Mouse (Mus musculus): ENCODE data around the gene Exoc3l4. TPM values are rescaled to one million over a fixed set of nuclear protein-coding genes. Genes with fewer than 3 reads are reported as not detected.

Gene Exoc3l4
- polyA plus RNA-seq, 1 experiment from 2014 or later = 2.1 TPM

DNA sequence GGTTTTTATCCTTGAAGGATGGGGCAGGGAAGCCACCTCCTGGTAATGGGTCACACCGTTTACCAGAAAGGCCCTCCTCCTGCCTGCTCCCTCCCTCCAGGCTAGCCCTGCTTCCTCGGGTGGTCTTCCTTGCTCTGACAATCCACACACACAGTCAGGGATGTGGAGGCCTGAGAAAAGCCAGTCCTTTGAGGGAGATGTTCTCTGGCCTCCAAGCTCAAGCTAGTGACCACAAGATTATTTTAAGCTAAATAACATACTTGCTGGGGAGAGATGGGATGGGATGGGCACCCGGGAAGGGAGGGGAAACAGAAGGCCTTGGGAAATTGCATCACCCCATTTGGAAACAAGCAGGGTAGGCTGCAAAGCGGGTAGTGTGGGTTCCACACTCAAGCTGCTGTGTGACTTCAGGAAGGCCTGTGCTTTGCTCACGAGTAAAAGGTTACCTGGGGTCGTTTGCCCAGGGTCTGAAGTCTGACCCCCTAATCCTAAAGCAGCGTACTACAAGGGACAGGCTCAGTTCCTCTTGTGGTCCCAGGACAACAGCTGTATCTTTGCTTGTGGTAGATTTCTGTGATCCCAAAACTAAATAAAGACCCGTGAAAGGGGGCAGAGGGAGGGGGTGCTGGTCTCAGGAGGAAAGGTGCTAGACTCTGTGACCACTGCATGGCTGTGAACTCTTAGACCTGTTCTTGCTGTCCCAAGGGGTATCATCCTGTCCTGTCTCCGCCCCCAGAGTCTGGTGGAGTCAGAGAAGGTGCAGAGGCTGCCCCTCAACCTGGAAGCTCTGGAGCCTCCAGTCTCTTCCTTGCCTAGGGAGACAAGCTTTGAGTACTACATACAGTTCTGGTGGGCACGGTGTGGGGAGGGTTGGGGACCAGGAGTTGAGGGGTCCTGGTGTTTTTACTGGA is 27.4 kb downstream of the Exoc3l4 start:
- H3K27ac ChIP-seq (ENCODE audit: low read length) = no peak overlapping the region
- 23% methylated on average over 10 of the region's 10 CpGs for WGBS
- peaks cover 14% of the 10 kb centered on the region for H3K4me1 ChIP-seq (ENCODE audit: control insufficient read depth, insufficient read depth, low read length)
- H3K9ac ChIP-seq (ENCODE audit: low read depth, low read length) = no peak overlapping the region
- H3K4me3 ChIP-seq (ENCODE audit: low read depth, low read length) = no peak overlapping the region
- no peaks in the 10 kb centered on the region for H3K9me3 ChIP-seq (replicated peaks; ENCODE audit: control insufficient read depth, low read length, poor library complexity, severe bottlenecking)
- no peak for ATAC-seq
- H3K36me3 ChIP-seq (ENCODE audit: control insufficient read depth, insufficient read depth, low read length) = no peaks in the 10 kb centered on the region
- no peak overlapping the region for H3K4me2 ChIP-seq (ENCODE audit: low read length)
- peaks cover 81% of the 10 kb centered on the region for H3K27me3 ChIP-seq (ENCODE audit: control insufficient read depth, insufficient read depth, low read depth, low read length)

DNA sequence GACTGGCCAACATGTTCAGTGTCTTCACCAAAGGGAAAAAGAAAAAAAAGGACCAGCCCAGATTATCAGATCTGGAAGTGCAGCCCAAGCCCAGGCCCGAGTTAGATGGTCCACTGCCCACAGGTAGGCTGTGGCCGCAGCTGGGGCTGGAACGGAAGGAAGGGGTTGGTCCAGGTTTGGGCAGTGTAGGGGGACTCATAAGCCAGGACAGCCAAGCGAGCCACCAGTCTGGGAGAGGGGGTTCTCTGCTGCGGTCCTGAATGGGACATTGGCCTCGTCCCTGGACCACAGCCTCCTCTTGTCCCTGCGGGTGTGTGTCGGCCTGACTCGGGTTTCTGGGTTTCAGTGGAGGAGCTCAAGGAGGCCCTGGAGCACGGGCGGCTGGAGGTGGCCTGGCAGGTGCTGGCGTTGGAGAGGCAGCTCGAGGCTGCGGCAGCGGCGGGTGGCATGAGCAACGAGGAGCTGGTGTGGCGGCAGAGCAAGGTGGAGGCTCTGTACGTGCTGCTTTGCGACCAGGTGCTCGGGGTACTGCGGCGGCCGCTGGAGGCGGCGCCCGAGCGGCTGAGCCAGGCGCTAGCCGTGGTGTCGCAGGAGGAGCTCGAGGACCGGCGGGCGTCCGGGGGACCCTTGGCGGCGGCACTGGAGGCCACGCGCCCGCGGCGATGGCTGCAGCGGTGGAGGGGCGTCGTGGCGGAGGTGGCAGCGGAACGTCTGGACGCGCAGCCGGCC is 28.5 kb downstream of the Exoc3l4 start:
- Histone ChIP-seq H3K9me3 (replicated peaks; ENCODE audit: control insufficient read depth, low read length, poor library complexity, severe bottlenecking) (no peaks in the 10 kb centered on the region), H3K4me1 (ENCODE audit: control insufficient read depth, insufficient read depth, low read length) (peaks cover 14% of the 10 kb centered on the region), H3K27ac (ENCODE audit: low read length) (no peak overlapping the region), H3K36me3 (ENCODE audit: control insufficient read depth, insufficient read depth, low read length) (no peaks in the 10 kb centered on the region), H3K4me3 (ENCODE audit: low read depth, low read length) (peak overlapping the region; percentile 27), H3K4me2 (ENCODE audit: low read length) (peak overlapping the region; percentile 58), H3K9ac (ENCODE audit: low read depth, low read length) (peak overlapping the region; percentile 48; the same call in 1 of the 2 replicates), H3K27me3 (ENCODE audit: control insufficient read depth, insufficient read depth, low read depth, low read length) (peaks cover 93% of the 10 kb centered on the region)
- 2% methylated on average over 45 of the region's 52 CpGs for WGBS
- ATAC-seq = no peak

DNA sequence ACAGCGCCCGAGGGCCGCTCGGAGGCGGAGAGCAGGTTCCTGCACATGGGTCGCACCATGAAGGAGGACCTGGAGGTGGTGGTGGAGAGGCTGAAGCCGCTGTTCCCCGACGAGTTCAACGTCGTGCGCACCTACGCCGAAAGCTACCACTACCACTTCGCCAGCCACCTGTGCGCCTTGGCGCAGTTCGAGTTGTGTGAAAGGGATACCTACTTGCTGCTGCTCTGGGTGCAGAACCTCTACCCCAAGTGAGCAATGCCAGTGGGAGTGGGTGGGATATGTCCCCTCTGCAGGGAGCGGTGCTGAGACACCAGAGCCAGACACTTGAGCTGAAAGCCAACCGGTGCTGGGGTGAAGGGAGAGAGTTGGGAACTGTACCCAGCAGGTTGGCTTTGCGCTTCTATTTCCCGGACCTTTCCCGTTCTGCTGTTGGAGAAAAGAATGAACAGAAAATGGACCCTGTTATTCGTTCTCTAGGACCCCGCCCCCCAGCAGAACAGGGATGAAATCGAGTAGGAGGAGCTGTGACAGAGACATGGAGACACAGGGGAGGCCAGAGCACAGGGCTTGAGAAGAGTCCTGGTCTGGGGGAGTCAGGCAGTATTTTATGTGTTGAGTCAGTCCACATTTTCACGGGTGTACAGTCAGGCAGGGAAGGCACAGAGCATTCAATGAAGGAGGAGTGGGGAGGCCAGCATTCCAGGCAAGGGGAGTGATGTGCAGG is 29.2 kb downstream of the Exoc3l4 start:
- peak overlapping the region; percentile 27 for H3K4me3 ChIP-seq (ENCODE audit: low read depth, low read length)
- H3K4me1 ChIP-seq (ENCODE audit: control insufficient read depth, insufficient read depth, low read length) = peaks cover 14% of the 10 kb centered on the region
- peaks cover 96% of the 10 kb centered on the region for H3K27me3 ChIP-seq (ENCODE audit: control insufficient read depth, insufficient read depth, low read depth, low read length)
- peak overlapping the region; percentile 58 for H3K4me2 ChIP-seq (ENCODE audit: low read length)
- H3K9ac ChIP-seq (ENCODE audit: low read depth, low read length) = peak overlapping the region; percentile 48; the same call in 1 of the 2 replicates
- H3K9me3 ChIP-seq (replicated peaks; ENCODE audit: control insufficient read depth, low read length, poor library complexity, severe bottlenecking) = no peaks in the 10 kb centered on the region
- H3K36me3 ChIP-seq (ENCODE audit: control insufficient read depth, insufficient read depth, low read length) = no peaks in the 10 kb centered on the region
- H3K27ac ChIP-seq (ENCODE audit: low read length) = no peak overlapping the region
- no peak for ATAC-seq
- 6% methylated on average over 27 of the region's 27 CpGs for WGBS

DNA sequence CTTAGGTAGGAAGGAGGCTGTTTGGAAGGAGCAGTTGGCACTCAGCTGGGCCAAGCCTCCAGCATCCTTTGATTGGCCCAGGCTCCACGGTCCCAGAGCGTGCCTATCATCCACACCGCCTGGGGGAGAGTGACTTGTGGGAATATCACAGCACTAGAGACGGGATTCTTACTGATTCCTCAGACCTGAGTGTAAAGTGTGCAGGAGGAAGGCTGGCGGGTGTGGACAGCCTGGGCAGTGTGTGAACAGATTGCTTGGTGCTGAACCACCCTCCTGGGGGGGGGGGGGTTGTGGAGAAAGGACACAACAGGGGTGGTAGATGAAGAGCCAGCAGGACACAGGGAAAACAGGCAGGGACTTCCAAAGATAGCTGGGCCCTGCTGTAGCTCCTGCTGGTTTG is 29.9 kb downstream of the Exoc3l4 start:
- 16% methylated on average over 5 of the region's 5 CpGs for WGBS
- Histone ChIP-seq H3K36me3 (ENCODE audit: control insufficient read depth, insufficient read depth, low read length) (no peaks in the 10 kb centered on the region), H3K4me2 (ENCODE audit: low read length) (no peak overlapping the region), H3K9me3 (replicated peaks; ENCODE audit: control insufficient read depth, low read length, poor library complexity, severe bottlenecking) (no peaks in the 10 kb centered on the region), H3K4me1 (ENCODE audit: control insufficient read depth, insufficient read depth, low read length) (peaks cover 14% of the 10 kb centered on the region), H3K9ac (ENCODE audit: low read depth, low read length) (no peak overlapping the region), H3K4me3 (ENCODE audit: low read depth, low read length) (no peak overlapping the region), H3K27me3 (ENCODE audit: control insufficient read depth, insufficient read depth, low read depth, low read length) (peaks cover 96% of the 10 kb centered on the region), H3K27ac (ENCODE audit: low read length) (no peak overlapping the region)
- ATAC-seq = no peak

DNA sequence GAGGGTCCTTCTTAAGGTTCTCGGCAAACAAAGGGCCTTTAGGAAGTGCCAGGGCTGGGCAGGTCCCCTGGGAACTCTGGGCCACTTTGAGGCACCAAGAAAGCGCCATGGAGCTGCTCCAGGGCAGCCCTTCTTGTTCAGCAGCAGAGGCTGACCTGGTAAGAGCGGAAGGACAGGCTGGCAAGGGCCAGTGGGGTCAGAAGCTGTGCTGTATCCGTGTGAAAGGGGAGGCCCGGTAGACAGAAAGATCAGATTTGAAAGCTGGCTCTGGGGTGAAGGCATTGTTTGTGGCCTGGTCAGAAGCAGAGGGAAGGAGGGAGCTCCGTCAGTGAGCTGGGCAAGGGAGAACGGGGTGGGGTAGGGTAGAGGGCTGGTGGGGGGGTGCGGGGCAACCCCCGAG is 30.5 kb downstream of the Exoc3l4 start:
- no peak overlapping the region for H3K4me3 ChIP-seq (ENCODE audit: low read depth, low read length)

DNA sequence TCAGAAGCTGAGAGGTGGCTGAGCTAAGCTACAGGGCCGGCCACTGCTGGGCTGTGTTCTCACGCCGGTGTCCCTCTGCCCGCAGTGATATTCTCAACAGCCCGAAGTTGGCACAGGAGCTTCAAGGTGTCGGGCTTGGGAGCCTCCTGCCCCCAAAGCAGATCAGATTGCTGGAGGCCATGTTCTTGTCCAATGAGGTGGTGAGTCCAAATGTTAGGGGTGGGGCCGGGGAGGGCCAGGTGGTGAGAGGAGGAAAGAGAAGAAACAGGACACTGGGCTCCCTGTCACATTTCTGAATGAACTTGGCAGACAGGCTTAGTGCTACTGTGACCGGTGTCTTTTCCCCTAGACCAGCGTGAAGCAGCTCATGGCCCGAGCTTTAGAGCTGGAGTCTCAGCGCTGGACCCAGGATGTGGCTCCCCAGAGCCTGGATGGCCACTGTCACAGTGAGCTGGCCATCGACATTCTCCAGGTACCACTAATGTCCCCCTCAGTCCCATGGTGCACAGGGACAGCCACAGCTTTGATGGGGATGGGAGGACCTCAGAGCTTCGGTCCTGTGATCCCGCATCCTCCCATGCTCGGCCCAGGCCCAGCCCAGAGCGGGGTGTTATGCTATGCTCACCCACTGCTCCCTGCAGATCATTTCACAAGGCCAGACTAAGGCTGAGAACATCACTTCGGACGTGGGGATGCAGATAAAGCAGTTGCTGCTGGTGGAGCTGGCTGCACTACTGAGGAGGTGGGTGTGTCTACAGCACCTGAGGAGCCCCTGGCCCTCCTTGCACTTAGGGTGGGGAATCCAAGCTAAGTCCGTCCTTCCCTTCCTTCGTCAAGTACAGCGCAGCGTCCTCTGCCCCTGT is 31.3 kb downstream of the Exoc3l4 start:
- WGBS = 16% methylated on average over 22 of the region's 22 CpGs

More for the DNA sequence above, 30.5 kb downstream of the Exoc3l4 start:
- H3K4me2 ChIP-seq (ENCODE audit: low read length) = no peak overlapping the region
- H3K4me1 ChIP-seq (ENCODE audit: control insufficient read depth, insufficient read depth, low read length) = peaks cover 11% of the 10 kb centered on the region
- H3K9me3 ChIP-seq (replicated peaks; ENCODE audit: control insufficient read depth, low read length, poor library complexity, severe bottlenecking) = no peaks in the 10 kb centered on the region
- no peak overlapping the region for H3K9ac ChIP-seq (ENCODE audit: low read depth, low read length)
- ATAC-seq = no peak
- 13% methylated on average over 9 of the region's 9 CpGs for WGBS
- H3K36me3 ChIP-seq (ENCODE audit: control insufficient read depth, insufficient read depth, low read length) = no peaks in the 10 kb centered on the region
- H3K27ac ChIP-seq (ENCODE audit: low read length) = no peak overlapping the region
- H3K27me3 ChIP-seq (ENCODE audit: control insufficient read depth, insufficient read depth, low read depth, low read length) = peaks cover 90% of the 10 kb centered on the region

DNA sequence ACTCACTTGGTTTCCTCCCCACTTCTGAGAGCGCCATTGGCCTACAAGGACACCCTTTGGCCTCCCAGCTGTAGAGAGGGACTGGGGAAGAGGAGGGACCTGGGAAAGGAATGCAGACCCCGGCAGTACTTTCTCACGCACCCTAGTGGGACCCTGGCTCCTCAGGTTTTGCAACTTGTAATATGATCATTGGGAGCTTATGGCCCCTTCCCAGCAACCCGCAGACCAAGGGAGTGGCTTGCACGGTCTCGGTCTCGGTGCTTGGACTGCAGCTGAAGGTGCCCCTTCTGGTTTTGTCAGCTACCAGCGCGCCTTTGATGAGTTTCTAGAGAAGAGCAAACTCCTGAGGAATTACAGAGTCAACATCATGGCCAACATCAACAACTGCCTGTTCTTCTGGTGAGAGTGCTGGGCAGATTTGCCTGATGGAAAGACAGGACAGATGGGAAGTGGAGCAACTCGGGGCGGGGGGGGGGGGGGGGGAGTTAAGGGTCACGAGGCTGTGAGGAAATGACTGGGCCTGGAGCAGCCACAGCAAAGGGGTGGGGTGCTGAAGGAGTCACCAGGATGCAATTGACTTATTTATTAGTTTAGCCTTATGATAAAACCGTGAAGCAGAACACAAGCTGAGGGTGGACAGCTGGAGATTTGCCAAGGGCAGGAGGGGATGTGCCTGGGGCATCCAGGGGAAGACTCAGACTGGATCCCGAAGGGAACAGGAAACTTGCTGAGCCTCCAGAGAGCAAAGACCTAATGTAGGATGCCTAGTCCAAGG is 32.3 kb downstream of the Exoc3l4 start:
- 15% methylated on average over 12 of the region's 14 CpGs for WGBS
- Histone ChIP-seq H3K4me3 (ENCODE audit: low read depth, low read length) (no peak overlapping the region), H3K36me3 (ENCODE audit: control insufficient read depth, insufficient read depth, low read length) (no peaks in the 10 kb centered on the region), H3K27ac (ENCODE audit: low read length) (no peak overlapping the region), H3K4me1 (ENCODE audit: control insufficient read depth, insufficient read depth, low read length) (peaks cover 7% of the 10 kb centered on the region), H3K9me3 (replicated peaks; ENCODE audit: control insufficient read depth, low read length, poor library complexity, severe bottlenecking) (no peaks in the 10 kb centered on the region), H3K9ac (ENCODE audit: low read depth, low read length) (no peak overlapping the region), H3K27me3 (ENCODE audit: control insufficient read depth, insufficient read depth, low read depth, low read length) (peaks cover 75% of the 10 kb centered on the region), H3K4me2 (ENCODE audit: low read length) (no peak overlapping the region)
- ATAC-seq = no peak

More for the DNA sequence above, 31.3 kb downstream of the Exoc3l4 start:
- H3K27me3 ChIP-seq (ENCODE audit: control insufficient read depth, insufficient read depth, low read depth, low read length) = peaks cover 85% of the 10 kb centered on the region
- H3K9me3 ChIP-seq (replicated peaks; ENCODE audit: control insufficient read depth, low read length, poor library complexity, severe bottlenecking) = no peaks in the 10 kb centered on the region
- H3K27ac ChIP-seq (ENCODE audit: low read length) = no peak overlapping the region
- peaks cover 7% of the 10 kb centered on the region for H3K4me1 ChIP-seq (ENCODE audit: control insufficient read depth, insufficient read depth, low read length)
- ATAC-seq = no peak
- no peak overlapping the region for H3K4me3 ChIP-seq (ENCODE audit: low read depth, low read length)
- H3K36me3 ChIP-seq (ENCODE audit: control insufficient read depth, insufficient read depth, low read length) = no peaks in the 10 kb centered on the region
- no peak overlapping the region for H3K9ac ChIP-seq (ENCODE audit: low read depth, low read length)
- H3K4me2 ChIP-seq (ENCODE audit: low read length) = no peak overlapping the region

DNA sequence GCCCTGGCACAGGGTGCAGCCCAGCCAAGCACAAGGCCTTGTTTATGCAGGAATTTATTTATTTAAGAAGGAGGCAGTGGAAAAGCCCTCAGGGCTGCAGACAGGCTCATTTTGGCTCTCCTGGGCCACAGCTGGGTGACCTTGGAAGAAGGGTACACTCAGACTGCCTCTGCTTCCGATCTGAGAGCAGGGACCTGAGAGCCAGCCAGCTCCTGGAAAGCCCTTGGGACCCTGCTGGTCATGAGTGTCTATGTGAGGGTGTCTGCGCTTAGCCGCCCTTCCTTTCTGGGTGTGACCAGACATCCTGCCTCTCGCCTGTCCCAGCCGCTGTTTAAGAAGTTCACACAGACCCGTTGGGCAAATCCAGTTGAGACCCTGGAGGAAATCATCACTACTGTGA is 33.5 kb downstream of the Exoc3l4 start:
- H3K4me2 ChIP-seq (ENCODE audit: low read length) = no peak overlapping the region
- H3K27me3 ChIP-seq (ENCODE audit: control insufficient read depth, insufficient read depth, low read depth, low read length) = peaks cover 62% of the 10 kb centered on the region
- WGBS = 46% methylated on average over 6 of the region's 6 CpGs
- no peak overlapping the region for H3K27ac ChIP-seq (ENCODE audit: low read length)
- no peak overlapping the region for H3K4me3 ChIP-seq (ENCODE audit: low read depth, low read length)
- H3K36me3 ChIP-seq (ENCODE audit: control insufficient read depth, insufficient read depth, low read length) = no peaks in the 10 kb centered on the region
- no peak overlapping the region for H3K9ac ChIP-seq (ENCODE audit: low read depth, low read length)
- H3K9me3 ChIP-seq (replicated peaks; ENCODE audit: control insufficient read depth, low read length, poor library complexity, severe bottlenecking) = no peaks in the 10 kb centered on the region
- H3K4me1 ChIP-seq (ENCODE audit: control insufficient read depth, insufficient read depth, low read length) = peaks cover 6% of the 10 kb centered on the region
- no peak for ATAC-seq

Data from midbrain, embryonic 16.5 days (tissue).